Mouse (Mus musculus) gastrocnemius, postnatal 25 days (tissue): ENCODE results near the gene Mapk12. TPM values are rescaled to one million over a fixed set of nuclear protein-coding genes. Genes with fewer than 3 reads are reported as not detected.

Experiments used
- DNase-seq: peaks from one replicate; pipeline ENCODE4 v3.0.0; 2022
- total RNA-seq, 2 experiments: library from RNA; stranded (reverse); gene quantifications; 1 replicate in 1 of 2; 2 replicates in 1 of 2; pipeline ENCODE4 v1.2.3; 2021

The Mapk12 gene
- total RNA-seq, 2 experiments from 2014 or later: 140 to 157 TPM

DNA sequence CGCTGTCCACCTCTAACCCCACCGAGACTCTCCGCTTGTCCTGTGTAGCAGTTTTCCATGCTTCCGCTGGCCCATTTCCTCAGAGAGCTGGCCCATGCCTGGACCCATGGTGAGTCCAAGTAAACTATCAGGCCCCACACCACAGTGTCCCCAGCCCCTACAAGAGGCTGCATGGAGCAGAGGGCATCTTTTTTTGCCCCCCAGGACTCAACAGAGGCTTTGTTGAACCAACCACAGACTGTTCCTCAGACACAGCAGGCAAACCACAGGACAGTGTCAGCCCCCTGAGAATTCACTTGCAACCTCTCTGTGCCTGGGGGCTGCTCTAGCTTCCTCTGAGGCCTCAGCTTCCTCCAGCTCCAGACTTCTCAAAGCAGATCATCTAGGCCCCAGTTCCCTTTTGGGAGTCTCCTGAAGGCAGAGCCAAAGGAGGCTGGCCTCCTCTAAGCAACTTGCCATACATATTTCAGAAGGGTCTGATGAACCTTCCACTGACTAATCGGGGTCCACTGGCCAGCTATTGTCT lies 31.1 kb upstream of the Mapk12 start:
- no peak for DNase-seq

DNA sequence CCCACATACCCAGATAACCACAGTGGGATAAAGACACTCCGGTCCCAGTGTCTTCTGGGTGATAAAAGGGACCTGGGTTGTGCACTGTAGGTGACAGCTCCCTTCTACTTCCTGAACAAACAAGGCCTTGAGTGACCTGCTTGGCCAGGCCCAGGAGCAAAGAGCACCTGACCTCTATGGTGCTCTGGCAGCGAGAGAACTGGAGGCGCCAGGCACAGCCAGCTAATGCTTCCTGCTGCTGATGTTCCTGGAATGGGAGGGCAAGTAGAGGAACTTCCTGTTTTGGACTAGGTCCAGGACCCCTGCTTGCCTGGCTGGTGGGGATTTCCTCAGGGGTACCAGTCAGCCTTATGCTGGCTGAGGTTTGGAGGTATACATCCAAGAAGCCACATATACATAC lies 29.6 kb upstream of the Mapk12 start:
- no peak for DNase-seq

DNA sequence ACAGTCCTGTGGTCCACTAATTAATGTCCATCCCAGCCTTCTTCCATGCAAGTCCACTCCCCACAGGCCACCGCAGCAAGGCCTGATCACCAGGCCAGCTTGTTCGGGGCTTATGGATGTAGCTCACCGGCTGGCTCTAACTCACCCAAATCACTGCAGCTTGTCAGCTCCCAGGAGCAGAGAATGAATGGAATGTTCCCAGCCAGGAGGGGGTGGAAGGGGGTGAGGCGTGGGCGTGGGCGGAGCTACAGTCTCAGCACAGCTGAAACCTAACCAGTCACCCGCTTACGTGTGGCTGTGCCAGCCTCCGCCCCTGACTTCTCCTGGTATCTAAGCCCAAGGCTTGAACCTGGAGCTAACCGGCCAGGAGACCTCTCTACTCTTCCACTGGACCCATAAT lies 28.9 kb upstream of the Mapk12 start:
- DNase-seq: peak; percentile 82

DNA sequence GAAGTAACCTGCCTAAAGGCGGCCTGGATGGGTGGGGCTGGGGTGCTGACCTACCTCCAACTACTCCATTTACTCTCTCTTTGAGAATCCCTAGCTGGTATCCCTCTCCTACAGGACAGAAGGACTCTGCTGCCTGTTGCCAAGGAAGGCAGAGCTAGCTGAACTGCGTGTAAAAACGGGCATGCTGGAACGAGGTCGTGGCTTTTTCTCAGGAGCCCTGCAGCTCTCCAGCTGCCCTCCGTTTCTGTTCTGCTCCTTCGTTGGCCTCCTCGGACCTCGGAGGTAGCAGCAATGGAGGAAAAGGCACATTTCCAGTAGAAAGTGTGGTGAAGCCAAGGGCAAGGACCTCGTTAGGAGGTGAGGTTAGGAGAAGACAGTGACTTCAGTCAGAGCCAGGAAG lies 28.4 kb upstream of the Mapk12 start:
- no peak for DNase-seq

DNA sequence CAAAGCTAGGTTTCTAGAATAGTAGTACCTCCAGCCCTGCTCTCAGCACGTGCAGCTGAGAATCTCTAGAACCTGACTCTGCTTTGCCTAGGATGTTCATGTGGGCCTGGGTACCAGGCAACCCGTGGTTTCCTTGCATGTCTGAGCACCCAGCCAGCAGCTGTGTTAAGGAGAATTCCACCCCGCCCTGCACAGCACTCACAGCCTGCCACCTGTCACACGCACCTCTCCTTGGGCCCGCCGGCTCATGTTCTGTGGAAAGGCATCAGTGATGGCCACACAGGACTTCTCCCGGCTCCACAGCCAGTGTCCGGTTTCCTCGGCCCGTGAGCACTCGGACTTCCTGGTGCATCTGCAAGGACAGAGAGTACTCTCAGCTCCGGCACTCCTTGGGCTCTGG lies 25.0 kb upstream of the Mapk12 start:
- DNase-seq: no peak

DNA sequence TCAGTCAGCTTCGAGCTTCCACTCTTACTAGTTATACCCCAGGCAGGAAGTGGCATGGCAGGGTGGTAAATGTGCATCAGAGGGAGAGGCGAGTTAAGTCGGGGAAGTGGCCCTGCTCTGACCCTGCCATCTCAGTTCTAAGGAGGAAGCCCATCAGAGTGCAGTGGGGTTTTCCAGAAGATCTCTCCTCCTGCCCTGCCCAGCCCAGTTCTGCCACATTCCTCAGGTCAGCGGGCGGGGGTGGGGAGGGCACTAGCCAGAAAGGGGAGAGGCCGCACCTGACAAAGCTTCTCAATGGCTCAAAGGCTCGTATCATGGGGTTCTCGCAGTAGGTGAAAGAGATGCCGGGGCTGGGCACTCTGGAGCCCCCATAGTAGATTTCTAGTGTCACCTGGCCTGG lies 20.9 kb upstream of the Mapk12 start:
- no peak for DNase-seq

DNA sequence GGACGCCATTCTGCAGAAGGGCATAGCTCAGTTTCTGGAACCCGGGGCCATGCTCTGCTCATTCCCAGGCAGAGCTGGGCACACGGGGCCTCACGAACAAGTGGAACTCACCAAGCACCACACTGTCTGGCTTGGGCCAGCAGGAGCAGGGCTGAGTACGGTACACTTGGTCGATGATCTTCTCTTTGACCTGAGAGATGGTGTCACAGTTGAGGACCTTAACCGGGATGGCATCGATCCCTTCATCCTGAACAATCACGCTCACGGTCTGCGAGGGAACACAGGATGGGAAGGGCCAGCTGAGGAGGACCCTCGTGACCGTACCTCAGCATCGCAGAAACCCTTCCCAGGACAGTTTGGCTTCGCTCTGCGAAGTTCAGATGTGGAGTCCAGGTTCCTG lies 18.0 kb upstream of the Mapk12 start:
- DNase-seq: no peak

DNA sequence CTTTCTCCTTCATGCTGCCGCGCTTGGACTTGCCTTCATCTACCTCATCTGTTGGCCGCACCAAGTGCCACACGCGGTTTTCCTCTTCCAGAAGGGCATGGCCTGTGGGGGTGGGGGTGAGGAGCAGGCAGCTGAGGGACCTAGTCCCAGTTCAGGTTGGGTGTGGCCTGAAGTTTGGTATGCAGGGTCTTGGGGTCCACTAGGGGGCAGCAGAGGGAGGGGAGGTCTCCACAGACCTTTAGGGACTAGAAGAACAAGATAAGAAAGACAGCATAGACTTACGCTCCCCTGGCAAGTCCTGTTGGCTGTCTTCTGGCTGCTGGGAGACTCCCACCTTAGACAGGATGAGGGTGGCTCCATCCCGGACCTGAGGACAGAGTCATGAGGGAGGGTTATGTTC lies 17.5 kb upstream of the Mapk12 start:
- peak; percentile 54 for DNase-seq

DNA sequence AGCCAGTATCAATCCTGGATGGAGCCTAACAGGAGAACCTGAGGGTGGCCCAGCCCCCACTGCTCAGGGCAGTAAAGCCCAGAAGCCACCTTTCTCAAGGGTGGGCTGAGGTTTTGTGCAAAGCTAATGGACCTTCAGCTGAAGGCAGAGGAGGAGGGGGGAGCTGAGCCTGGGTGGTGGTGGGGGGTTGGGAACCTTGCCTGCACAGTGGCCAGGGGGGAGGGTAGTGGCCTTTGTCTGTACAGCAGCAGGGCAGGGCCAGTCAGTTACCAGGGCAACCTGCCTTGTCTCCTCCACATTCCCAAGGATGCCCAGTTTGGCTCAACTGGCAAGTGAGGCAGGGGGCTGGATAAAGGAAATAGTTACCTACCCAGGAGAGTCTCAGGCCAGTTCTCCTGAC lies 11.8 kb upstream of the Mapk12 start:
- no peak for DNase-seq

DNA sequence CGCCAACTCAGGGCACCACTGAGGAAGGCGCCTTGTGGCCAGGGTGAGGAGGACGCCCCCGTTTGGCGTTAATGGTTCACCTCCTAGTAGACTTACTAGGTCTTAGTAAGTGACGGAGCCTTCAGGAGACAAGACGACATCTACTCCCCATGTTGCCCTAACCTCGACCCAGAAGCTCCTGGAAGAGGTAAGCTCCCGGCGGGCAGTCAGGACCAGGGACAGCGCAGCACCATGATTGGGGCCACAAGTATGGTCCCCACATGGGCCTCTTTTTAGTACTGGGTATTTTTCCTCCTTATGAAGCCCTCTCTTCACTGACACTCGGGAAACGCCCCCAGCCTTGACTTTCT lies 9.5 kb upstream of the Mapk12 start:
- DNase-seq: no peak

DNA sequence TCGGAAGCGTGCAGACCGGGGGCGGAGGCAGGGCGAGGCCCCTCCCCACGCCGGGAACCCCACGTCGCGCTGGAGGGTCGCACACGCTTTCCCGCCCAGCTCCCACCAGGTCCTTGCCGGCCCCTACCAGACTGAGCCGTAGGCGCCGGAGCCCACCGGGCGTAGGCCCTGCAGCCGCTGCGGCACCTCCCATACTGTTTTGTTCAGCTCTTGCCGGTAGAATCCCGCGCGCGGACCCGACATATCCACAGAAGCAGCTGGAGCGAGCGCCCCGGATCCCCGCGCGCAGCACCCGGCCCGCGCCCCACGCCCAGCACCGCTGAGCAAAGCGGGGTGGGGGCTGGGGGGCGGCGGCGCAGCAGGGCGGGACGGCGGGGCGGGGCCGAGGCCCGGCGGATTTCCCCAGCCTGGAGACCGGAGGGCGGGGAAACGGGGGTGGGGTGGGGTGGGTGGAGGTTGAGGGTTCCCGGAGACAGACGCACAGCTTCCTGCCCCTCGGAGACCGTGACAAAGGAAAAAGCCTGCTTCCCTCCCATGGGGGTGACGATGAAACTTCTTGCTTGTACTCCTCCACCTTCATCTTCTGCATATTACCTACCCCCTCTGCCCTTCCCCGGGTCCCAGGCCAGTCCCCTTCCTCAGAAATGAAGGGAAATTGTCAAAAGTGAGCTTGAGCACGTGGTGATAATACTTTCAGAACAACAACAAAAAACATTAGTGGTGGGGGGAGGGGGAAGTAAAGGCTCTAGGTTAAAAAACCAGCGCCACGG lies 9.0 kb upstream of the Mapk12 start, which contains the start of gene Mapk11:
Gene Mapk11 (minus strand): TSS at position 358 of the 770 bp plus-strand sequence.
- no peak for DNase-seq

DNA sequence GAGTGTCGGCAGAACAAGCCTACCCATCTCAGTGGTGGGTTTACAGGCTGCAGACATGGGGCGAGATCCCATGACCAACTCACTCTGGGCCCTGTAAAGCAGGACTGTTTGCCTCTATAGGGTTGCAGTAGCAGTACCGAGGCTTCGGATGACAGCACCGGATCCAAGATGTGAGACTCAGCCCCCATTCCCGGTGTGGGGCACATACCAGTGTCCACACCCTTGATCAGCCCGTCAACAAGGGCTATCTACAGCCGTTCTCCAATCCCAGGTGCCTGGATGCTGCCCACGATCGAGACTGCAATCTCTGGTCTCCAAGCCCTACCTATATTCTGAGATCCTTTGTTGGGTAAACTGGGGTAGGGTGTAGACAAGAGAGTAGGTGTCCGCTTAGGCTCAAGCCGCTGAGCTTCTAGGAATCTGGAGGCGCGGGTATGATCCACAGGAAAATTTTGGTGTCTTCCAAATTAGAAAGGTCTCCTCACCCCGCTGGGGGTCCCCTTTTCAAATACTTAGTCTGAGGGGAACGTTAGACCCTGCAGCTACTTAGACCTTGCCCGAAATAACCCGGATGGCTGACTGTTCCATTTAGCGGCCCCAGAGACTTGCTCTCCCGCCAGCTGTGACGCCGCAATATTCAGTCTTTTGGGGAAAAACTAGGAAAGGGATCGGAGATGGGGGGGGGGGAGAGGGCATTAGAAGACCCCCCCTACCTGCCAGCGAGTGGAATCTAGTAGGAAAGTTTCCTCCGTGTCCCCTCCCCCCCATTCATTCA lies 8.2 kb upstream of the Mapk12 start:
- DNase-seq: no peak

DNA sequence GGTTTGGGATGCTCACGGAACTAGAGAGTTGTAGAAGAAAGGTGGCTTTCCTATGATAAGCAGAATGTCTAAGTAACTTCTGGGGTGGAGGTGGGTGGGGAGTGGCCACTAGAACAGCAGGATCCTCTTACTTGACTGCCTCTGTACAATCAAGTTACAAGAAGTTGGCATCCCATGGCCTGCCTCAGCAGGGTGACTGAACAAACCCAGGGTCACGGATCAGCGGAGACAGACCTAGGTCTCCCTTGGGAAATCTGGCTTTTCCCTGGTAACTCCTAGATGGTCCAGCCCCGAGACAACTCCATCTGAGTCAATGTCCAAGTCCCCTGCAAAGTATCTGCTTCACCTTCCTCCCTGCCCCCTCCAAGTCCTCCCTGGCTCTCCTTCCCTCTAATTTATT lies 7.4 kb upstream of the Mapk12 start:
- no peak for DNase-seq

DNA sequence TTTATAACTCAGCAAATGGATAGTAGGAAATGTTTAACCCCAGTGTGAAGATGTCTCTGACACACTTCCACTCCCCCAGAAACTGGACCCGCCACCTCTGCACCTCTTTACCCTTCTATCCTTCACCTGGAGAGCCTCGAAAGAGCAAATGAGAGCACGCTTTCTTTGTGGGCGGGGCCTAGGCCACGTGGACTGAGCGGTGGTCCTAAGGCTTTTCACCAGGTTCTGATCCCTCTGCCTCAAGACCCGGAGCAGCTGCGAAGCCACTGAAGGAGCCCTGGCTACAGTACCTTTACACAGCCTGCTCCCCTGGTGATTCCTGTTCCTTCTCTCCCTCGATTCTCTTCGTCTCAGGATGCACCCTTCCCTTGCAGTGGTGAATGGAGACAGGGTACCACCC lies 7.0 kb upstream of the Mapk12 start:
- DNase-seq: no peak

DNA sequence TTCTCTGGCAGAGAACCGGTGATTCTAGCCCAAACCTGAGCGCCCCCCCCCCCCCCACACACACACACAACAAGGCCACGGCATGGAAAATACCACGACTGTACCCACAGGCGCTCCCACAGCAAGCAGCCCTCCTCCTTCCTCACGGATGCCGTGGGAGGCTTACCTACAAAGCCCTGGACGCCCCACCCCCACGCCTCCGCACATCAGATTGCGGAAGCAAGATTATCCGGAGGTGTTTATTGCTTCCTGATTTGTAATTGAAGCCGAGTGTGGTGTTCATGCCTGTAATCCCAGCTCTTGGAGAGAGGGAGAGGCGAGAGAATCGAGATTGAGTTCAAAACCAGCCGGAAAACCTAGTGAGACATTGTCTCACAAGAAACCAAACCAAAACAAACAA lies 6.5 kb upstream of the Mapk12 start:
- DNase-seq: no peak

DNA sequence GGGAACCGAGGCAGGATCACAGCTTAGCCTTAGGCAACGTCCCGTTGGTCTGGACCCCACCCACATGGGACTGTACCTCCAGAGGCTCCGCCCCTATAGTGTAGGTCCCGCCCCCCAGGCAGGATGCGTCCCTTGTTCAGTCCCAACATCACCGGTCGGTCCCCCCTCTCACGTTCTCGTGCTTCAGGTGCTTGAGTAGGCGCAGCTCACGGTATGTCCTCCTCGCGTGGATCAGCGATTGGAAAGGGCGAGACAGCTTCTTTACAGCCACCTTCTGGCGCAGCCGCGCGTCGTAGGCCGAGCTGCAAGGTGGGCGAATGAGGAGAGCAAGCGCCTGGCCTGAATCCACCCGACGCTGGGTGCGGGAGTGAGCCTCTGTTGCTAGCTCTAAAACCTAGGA lies 6.0 kb upstream of the Mapk12 start:
- DNase-seq: no peak

DNA sequence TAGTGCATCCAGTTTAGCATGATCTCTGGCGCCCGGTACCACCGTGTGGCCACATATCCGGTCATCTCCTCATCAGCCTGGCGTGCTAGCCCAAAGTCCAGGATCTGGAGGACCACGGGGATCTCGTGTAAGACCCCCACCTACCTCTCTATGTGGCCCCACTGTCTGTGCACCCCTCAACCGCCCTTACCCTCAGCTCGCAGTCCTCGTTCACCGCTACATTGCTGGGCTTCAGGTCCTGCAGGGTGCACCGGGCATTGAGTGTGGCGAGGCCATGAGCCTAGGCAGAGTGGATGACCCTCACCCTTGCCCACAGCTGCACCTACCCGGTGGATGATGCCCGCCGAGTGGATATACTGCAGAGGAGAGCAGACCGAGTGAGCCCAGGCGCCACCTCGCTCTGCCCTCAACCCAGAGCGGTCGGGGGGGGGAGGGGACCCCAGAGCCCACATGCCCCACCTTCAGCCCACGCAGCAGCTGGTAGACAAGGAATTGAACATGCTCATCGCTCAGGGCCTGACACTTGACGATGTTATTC lies 5.4 kb upstream of the Mapk12 start:
- no peak for DNase-seq

DNA sequence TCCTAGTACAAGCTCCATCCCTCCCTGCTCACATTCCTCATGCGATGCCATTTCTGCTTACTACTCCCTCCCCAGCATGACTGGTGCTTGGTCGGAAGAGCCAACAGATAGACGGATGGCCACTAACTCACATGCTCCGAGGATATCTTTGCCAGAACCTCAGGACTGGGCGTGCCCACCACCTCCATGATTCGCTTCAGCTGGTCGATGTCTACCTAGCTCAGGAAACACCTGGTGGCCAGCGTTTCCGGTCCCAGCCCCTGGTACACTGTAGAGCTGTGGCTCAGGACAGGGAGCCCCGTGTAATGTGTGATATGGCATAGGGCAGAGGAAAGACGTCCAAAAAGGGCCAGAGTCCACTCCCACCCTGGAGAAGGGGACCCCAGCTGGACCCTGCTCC lies 4.5 kb upstream of the Mapk12 start:
- DNase-seq: no peak

DNA sequence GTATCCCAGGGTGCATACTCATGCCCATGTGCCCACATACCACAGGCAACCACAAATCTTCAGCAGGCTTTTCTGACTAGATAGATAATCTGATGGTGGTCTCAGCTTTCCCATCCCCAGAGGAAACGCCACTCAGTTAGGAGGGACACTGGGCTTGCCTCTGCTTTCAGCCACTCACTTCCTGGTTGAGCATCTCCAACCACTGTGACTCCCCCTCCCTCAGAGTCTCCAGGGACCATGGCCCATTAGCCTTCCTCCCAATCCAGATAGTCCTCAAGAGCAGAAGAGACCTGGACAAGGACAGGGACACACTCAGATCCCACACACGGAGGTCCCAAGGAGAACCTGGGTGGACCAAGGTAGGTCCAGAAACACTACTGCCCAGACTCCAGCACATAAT lies 2.6 kb upstream of the Mapk12 start:
- DNase-seq: no peak

DNA sequence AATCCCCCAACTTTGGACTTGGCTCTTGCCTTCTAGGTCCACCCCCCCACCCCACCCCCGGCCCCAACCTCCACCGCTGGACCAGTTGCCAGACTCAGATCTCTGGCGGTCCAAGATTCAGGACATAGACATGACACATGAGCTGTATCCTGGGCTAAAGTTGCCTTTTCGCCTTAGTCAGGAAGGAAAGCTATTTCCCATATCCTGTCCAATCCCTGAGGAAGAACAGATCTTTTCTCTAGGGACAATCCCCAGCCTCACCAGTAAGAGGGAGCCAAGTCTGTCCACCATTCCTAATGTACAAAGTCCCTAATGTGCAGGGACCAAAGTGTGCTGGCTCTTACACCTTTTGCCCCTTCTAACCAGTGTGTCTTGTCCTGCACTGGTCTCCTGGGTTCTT lies 1.4 kb upstream of the Mapk12 start:
- DNase-seq: no peak

DNA sequence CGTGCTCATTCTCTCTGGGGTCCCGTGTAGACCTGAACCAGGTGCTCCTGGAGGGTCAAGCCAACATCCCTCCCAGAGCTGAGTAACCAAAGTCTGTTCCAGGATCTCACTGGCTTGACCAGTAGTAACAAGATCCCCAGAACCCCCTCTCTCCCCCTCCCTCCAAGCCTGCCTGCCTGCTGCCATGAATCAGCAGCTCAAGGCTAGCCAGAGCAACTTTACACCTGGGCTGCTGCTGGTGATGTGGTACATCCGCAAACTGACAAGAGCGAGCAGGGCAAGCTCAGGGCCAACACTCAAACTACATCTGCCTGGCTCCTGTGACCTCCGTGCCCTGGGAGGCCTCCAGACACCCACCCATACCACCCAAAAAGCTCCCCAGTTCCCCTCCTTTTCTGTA lies 940 bp upstream of the Mapk12 start:
- DNase-seq: peak; percentile 65

DNA sequence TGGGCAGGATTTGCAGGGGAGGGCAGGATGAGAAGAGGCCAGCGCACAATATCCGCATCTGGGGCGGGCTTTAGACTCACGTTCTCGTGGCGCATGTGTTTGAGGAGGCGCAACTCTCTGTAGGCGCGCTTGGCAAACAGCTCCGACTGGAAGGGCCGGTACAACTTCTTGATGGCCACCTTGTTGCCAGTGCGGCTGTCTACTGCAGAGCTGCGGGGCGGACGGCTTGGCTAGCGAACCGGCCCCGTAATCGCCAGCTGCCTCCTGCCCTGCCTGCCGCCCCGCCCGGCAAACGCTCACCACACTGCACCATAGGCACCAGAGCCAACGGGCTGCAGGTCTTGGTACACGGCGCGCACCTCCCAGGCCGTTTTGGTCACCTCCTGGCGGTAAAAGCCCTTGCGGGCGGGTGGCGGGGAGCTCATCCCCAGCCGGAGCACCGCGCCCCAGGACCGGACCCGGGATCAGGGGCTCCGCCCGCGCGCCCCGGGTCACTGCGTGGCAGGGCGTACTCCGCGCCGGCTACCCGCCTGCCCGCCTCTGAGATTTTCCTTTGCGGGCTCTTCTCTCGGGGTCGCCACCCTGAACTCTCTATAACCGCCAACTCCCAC lies 350 bp downstream of the Mapk12 start:
- DNase-seq: peak; percentile 69

DNA sequence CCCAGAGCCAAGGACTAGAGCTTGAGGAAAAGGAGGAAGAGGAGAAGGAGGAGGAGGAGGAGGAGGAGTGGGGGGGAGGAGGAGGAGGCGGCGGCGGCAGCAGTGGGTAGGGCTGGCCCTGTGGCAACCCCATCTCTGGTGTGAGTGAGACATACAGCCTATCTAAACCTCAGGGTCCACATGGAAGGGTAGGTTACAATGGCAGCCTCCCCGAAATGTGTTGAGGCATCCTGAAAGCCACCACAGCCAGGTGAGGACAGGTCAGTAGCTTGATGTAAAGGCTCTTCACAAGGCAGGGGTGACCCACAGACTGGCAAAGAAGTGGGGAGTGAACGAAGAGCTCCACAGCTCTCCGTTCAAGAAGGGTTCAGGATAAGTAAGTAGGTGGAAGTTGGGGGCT lies 2.0 kb downstream of the Mapk12 start:
- DNase-seq: no peak
